Mouse (Mus musculus): ENCODE measurements around the gene Auts2. TPM values are rescaled to one million over a fixed set of nuclear protein-coding genes. Genes with fewer than 3 reads are reported as not detected.

Gene Auts2
- total RNA-seq, 2 experiments from 2014 or later, result 33.6 to 40.6 TPM

DNA sequence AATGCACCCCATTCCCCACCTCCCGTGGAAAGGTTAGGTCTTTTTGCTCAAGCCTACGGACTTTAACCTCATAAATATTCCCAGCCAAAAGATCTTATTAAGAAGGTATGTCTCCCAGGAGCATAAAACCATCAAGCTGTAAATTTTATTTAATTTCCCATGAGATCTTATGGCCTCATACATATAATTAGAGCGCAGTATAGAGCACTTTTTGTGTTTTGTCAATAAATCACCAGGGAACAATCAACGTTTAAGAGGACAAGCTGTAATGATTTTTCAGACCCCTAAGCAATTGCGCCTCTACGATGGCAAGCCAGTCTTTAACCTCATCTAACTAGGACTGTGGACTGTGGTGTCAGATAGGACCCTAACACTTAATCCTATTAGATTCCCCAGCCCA, 820.4 kb downstream of the Auts2 start:
- DNase-seq, result no peak

GRCm38 (mm10) chr5:131722361-131722760, 820.8 kb downstream of the Auts2 start:
- DNase-seq, result no peak

DNA sequence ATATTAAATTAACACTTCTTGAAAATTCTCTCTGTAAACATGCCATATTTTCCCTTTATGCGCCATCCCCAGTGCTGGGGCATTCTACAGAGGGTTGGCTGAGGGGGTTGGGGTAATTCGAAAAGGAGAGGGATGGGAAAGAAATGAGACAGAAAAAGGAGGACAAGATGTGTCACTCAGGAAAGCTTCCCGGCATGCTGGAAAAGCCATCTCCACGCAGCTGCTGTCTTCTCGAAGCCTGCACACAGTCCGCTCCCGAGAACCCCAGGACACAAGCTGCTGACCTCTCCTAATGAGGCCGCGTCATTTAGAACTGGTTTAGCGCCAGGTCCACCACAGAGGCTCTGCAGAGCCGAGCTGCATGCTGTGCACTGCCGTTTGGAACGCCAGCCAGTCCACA, 825.1 kb downstream of the Auts2 start:
- DNase-seq, result no peak

GRCm38 (mm10) chr5:131717359-131717965, 825.7 kb downstream of the Auts2 start:
- no peak for DNase-seq

- DNase-seq, result no peak
Measured at GRCm38 (mm10) chr5:131714979-131715378, 828.2 kb downstream of the Auts2 start.

GRCm38 (mm10) chr5:131712441-131712840, 830.7 kb downstream of the Auts2 start:
- DNase-seq, result no peak

DNA sequence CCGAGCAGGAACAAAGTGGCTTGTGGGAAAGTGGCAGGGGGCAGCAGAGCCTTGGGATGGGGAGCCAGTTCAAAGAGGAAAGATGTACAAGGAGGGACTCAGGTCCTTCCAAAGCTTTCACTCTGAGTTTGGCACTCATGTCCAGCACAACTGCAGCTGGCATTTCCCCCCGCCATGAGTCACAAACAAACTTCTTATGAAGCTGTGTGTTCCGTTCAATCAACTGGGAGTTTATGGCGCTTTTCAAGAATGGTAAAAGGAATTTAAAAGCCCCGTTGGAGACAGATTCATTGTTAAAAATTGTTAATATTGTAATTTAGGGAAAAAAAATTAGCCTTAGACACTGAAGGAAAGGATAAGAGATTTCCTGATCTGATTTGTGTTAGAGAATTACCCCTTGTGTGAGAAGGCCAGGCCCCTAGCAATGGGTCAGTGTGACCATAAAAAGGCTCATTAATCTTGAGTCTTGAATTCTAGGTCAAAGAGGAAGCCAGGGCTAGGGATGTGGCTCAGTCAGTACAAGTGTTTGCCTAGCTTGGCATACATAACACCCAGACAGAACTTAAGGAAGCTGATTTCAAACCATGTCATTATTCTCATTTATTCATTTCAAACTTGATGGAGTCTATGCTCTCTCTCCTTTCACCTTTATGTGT, 831.5 kb downstream of the Auts2 start:
- DNase-seq, result peak; percentile 25 to 63

- no peak for DNase-seq
Measured at GRCm38 (mm10) chr5:131710735-131711473, 832.2 kb downstream of the Auts2 start.

- no peak for DNase-seq
Measured at GRCm38 (mm10) chr5:131707471-131707870, 835.7 kb downstream of the Auts2 start.

GRCm38 (mm10) chr5:131703729-131704128, 839.4 kb downstream of the Auts2 start:
- DNase-seq, result no peak

DNA sequence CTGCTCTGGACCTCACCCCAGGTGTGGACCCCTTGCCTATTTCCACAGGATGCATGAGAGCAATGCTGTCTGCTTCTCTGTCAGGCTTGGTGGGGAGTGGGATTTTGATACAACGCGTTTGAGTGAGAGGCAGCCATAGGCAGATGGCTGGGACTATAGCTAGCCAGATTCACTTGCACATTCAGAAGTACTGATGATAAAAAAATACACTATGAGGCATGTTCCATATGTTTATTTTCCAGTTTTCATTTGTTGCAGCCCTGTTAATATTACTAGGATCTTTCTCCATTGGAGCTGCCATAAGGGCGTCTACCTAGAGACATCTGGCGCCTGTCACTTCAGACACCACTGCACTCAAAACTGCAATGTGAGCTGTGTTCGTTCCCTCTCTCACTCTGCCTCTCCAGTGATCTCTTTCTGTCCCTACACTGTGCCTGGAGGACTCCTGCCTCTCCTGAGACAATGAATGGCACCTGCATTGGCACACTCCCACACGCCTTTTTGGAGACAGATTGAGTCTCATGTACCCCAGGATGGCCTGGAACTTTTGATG, 840.2 kb downstream of the Auts2 start:
- DNase-seq, result no peak

DNA sequence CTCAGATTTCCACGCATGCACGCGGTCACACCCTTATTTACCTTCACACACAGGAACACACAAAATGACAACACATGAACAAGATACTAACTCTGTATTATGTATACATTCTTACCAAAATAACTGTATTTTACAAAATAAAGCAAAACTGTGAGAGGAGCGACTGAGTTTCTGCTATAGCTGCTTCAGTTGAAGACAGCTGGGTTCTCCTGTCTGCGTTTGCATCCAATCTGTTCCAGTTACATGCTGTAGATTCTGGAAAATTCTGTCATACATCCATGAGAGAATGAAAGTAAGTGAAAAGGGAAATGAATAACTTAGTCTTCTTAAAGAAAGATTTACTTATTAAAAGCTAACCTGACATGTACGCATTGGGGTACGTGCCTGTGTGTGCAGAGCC, 844.2 kb downstream of the Auts2 start:
- DNase-seq, result no peak

GRCm38 (mm10) chr5:131690781-131691180, 852.4 kb downstream of the Auts2 start:
- peak; percentile 46 to 49 for DNase-seq

- no peak for DNase-seq
Measured at GRCm38 (mm10) chr5:131686956-131687618, 856.1 kb downstream of the Auts2 start.

GRCm38 (mm10) chr5:131680127-131680845, 862.9 kb downstream of the Auts2 start:
- no peak for DNase-seq

DNA sequence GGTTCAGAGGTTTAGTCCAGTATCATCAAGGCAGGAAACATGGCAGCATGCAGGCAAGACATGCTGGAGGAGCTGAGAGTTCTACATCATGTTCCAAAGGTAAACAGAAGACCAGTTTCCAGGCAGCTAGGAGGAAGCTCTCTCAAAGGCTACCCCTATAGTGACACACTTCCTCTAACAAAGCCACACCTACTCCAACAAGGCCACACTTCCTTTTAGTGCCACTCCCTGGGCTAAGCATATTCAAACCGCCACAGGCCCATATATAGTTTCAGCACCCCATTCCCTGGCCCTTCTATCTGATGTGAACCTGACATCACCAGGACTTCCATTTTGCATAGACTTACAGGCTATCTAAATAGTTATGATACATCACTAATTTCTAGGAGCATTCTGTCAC, 863.6 kb downstream of the Auts2 start:
- no peak for DNase-seq

DNA sequence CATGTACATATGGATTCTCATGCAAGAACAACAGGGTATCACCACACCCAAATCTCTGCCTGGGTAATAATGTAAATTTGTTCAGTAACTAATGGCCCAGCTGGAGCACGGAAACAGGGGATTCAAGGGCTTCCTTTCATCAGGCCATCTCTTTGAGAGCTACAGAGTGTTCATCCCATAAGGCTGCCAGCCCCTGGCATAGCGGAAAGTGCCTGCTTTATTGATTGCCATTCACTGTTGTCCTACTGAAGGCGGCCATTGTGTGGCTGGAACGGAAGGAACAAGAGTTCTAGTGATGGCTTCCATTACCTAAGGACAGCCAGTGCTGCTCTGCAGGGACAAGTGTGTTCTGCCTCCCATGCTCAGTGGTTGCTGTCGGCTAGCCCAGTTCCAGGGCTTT, 865.6 kb downstream of the Auts2 start:
- no peak for DNase-seq

GRCm38 (mm10) chr5:131673696-131674095, 869.4 kb downstream of the Auts2 start:
- peak in 1 of 2 experiments; percentile 18 for DNase-seq

DNA sequence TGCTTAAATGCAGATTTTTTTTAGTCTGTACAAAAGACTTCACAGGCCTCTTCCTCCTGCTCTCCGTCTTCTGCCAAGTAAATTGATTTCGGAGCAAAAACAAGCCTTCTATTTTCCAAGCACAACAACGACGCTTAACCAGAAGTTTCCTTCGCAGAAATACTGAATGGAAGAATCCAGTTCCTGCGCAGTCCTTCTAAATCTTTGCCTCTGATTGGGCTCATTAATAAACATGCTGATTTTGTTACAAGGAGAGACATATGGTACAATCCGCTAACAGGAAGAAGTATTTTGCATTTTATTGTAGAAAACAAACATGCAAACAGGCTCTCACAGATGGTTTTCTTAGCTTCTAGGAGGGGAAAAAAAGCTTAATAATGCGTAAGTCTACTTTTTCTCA, 878.1 kb downstream of the Auts2 start:
- DNase-seq, result no peak

DNA sequence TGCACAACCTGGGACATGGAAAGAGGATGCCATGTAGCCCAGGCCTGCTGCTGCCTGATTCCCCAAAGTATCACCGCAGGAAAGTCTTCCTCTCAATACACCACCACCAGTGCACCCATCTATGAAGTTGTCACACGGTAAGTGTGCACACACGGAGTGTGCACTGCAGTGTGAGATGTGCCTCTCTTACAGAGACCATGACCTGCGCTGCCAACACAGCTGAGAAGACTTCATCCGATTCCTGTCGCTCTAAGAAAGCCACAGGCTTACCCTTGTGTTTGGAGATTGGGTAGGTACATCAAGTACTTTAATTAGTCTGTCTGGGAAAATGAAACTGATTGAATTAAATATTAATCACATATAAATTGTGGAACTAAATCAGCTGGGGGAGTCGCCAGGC, 878.5 kb downstream of the Auts2 start:
- DNase-seq, result no peak

- DNase-seq, result no peak
Measured at GRCm38 (mm10) chr5:131662657-131663056, 880.5 kb downstream of the Auts2 start.
